Mouse (Mus musculus) embryonic facial prominence, embryonic 15.5 days (tissue): ENCODE data around the gene Gbp4. TPM values are rescaled to one million over a fixed set of nuclear protein-coding genes. Genes with fewer than 3 reads are reported as not detected.
"Not testable (repeated sequence)": the region's sequence is repeated elsewhere in the genome, so short reads cannot be mapped to it uniquely, and the experiment has no call there.

Source experiments
- ATAC-seq: fragments of 200-750 bp; cut with Nextera tagmentation; 2 replicates; pipeline ENCODE4 v1.8.0; 2017; ENCODE audit warnings: low read depth, moderate TSS enrichment; ENCODE audit not compliant: insufficient number of reproducible peaks, low FRiP score, low TSS enrichment
- H3K27ac ChIP-seq: fragments of 300-500 bp; sonication (generic); replicated peaks from 2 replicates; pipeline ENCODE4 v1.5.1; 2015; ENCODE audit warnings: mild to moderate bottlenecking, inconsistent platforms
- H3K27me3 ChIP-seq: fragments of 300-500 bp; sonication (generic); 2 replicates; pipeline ENCODE4 v1.6.1; 2015; ENCODE audit warnings: inconsistent platforms
- H3K36me3 ChIP-seq: fragments of 300-500 bp; sonication (generic); 2 replicates; pipeline ENCODE4 v1.6.1; 2015; ENCODE audit warnings: mild to moderate bottlenecking, inconsistent platforms
- H3K4me1 ChIP-seq: fragments of 300-500 bp; sonication (generic); 2 replicates; pipeline ENCODE4 v1.6.1; 2015; ENCODE audit warnings: inconsistent platforms
- H3K4me2 ChIP-seq: fragments of 300-500 bp; sonication (generic); replicated peaks from 2 replicates; pipeline ENCODE4 v1.6.1; 2015; ENCODE audit warnings: mild to moderate bottlenecking, inconsistent platforms
- H3K4me3 ChIP-seq: fragments of 300-500 bp; sonication (generic); replicated peaks from 2 replicates; pipeline ENCODE4 v1.5.1; 2015; ENCODE audit warnings: mild to moderate bottlenecking, inconsistent platforms
- H3K9ac ChIP-seq: fragments of 300-500 bp; sonication (generic); 2 replicates; pipeline ENCODE4 v1.6.1; 2015; ENCODE audit warnings: inconsistent platforms
- H3K9me3 ChIP-seq: fragments of 300-500 bp; sonication (generic); replicated peaks from 2 replicates; pipeline ENCODE4 v1.6.1; 2016; ENCODE audit warnings: inconsistent platforms
- WGBS: fragments of 180-500 bp; shearing (Covaris S2); methylation state at CpG from one replicate; pipeline ENCODE4 v1.1.7; 2015; 5-methylcytosine and 5-hydroxymethylcytosine counted together
- polyA plus RNA-seq: library from polyadenylated mRNA; unstranded; fragments of >200 nt; fragmentation: Nextera tagmentation; extraction: Ambion mirVana; gene quantifications from 2 replicates; pipeline ENCODE4 v1.2.1, GENCODE M21; 2015

Gbp4 gene
- polyA plus RNA-seq, 1 experiment from 2014 or later, result 0.69 TPM

DNA sequence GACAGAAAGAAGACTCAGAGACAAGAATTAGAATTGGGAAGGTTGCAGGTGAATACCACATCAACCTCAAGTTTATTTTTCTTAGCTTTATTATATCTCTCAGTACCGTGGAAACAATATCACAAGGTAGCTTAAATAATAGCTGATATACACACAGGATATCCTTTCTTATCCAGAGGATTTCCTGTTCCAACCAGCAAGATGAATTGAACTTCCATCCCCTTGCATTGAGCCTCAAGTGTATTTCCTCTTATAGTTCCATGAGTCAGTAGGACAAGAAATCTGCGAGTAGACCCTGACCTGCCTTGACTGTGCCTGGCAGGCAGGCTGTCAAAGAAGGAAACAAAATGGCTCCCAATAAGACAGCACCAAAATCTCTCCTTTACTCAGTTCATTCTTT lies 23.6 kb downstream of the Gbp4 start:
- Histone ChIP-seq H3K36me3 (no peaks in the 10 kb centered on the region), H3K27me3 (no peaks in the 10 kb centered on the region), H3K4me2 (no peak overlapping the region), H3K4me1 (no peaks in the 10 kb centered on the region), H3K27ac (no peak overlapping the region), H3K4me3 (no peak overlapping the region), H3K9ac (no peak overlapping the region), H3K9me3 (no peaks in the 10 kb centered on the region)
- ATAC-seq, result no peak
- 73% methylated on average over 2 of the region's 2 CpGs for WGBS

- Histone ChIP-seq H3K9me3 (no peaks in the 10 kb centered on the region), H3K27me3 (no peaks in the 10 kb centered on the region), H3K27ac (no peak overlapping the region), H3K4me2 (no peak overlapping the region), H3K4me3 (no peak overlapping the region), H3K4me1 (no peaks in the 10 kb centered on the region), H3K36me3 (no peaks in the 10 kb centered on the region), H3K9ac (no peak overlapping the region)
- 86% methylated on average over 2 of the region's 2 CpGs for WGBS
- no peak for ATAC-seq
These were observed 24.7 kb downstream of the Gbp4 start for GRCm38 (mm10) chr5:105114696-105115095.

- WGBS, result 94% methylated on average over 5 of the region's 5 CpGs
- no peak for ATAC-seq
These were observed 25.7 kb downstream of the Gbp4 start for GRCm38 (mm10) chr5:105113656-105114055.

GRCm38 (mm10) chr5:105110271-105110852 lies 29.0 kb downstream of the Gbp4 start:
- not testable (repeated sequence) for ATAC-seq, H3K27me3 ChIP-seq, H3K4me1 ChIP-seq, H3K36me3 ChIP-seq, H3K4me3 ChIP-seq, H3K27ac ChIP-seq, H3K4me2 ChIP-seq, H3K9me3 ChIP-seq, H3K9ac ChIP-seq
- 11% methylated on average over 4 of the region's 4 CpGs for WGBS

More at GRCm38 (mm10) chr5:105113656-105114055, 25.7 kb downstream of the Gbp4 start:
- Histone ChIP-seq H3K27me3 (no peaks in the 10 kb centered on the region), H3K9ac (no peak overlapping the region), H3K4me3 (no peak overlapping the region), H3K4me1 (no peaks in the 10 kb centered on the region), H3K36me3 (no peaks in the 10 kb centered on the region), H3K27ac (no peak overlapping the region), H3K4me2 (no peak overlapping the region), H3K9me3 (no peaks in the 10 kb centered on the region)

- H3K4me3 ChIP-seq, H3K4me1 ChIP-seq, H3K27ac ChIP-seq, ATAC-seq, H3K27me3 ChIP-seq, H3K9ac ChIP-seq, H3K9me3 ChIP-seq, H3K36me3 ChIP-seq, H3K4me2 ChIP-seq: not testable (repeated sequence)
- 44% methylated on average over 1 of the region's 1 CpGs for WGBS
These were observed 29.6 kb downstream of the Gbp4 start for GRCm38 (mm10) chr5:105109775-105110174.

DNA sequence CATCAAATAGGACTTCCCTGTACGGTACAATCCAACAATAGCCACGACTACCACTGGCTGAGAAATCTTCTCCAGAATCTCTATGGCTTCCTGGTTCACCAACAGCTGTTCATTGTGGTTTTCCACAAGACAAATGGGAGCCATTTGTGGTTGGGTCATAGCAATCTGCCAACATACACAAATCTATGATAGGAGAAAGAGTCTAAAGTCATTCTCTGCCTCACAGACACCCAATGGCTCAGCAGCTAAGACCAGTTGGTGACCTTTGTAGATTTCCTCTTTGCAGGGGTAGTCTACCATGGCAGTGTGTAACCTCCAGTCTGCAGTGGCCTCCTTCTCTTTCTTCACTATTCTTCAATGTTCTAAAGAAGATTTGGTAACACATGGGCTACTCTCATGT lies 33.7 kb downstream of the Gbp4 start:
- not testable (repeated sequence) for H3K36me3 ChIP-seq, H3K9ac ChIP-seq, H3K4me1 ChIP-seq, H3K4me2 ChIP-seq, H3K27me3 ChIP-seq, H3K9me3 ChIP-seq, ATAC-seq, H3K4me3 ChIP-seq, H3K27ac ChIP-seq
- 69% methylated on average over 2 of the region's 2 CpGs for WGBS

GRCm38 (mm10) chr5:105081900-105082299 lies 57.5 kb downstream of the Gbp4 start:
- no peak overlapping the region for H3K27ac ChIP-seq
- no peak overlapping the region for H3K4me3 ChIP-seq
- H3K36me3 ChIP-seq, result no peaks in the 10 kb centered on the region
- H3K27me3 ChIP-seq, result no peaks in the 10 kb centered on the region
- no peak overlapping the region for H3K9ac ChIP-seq
- no peaks in the 10 kb centered on the region for H3K9me3 ChIP-seq
- no peak overlapping the region for H3K4me2 ChIP-seq
- ATAC-seq, result no peak
- H3K4me1 ChIP-seq, result no peaks in the 10 kb centered on the region

GRCm38 (mm10) chr5:105068356-105068755 lies 71.0 kb downstream of the Gbp4 start:
- H3K27ac ChIP-seq, H3K4me3 ChIP-seq, H3K4me1 ChIP-seq, H3K4me2 ChIP-seq, ATAC-seq, H3K9me3 ChIP-seq, H3K36me3 ChIP-seq, H3K9ac ChIP-seq, H3K27me3 ChIP-seq: not testable (repeated sequence)

Other genes starting within 250 kb of the Gbp4 start
- gene Abcg3, start 156.9 kb downstream of the Gbp4 start, polyA plus RNA-seq, result 1.2 TPM in 2 replicates
- gene Gbp9, start within 50 bp of the Gbp4 start, polyA plus RNA-seq, result 2.3 and 2.8 TPM in 2 replicates
- 0.55 and 1.0 TPM in 2 replicates for gene Gbp8, start within 50 bp of the Gbp4 start, polyA plus RNA-seq
- 0.43 TPM in 1 of 2 replicates, not detected in the other for gene Gbp10, start 99.9 kb upstream of the Gbp4 start, polyA plus RNA-seq
- 0.08 and 0.09 TPM in 2 replicates for gene Gm43302, start 154.1 kb upstream of the Gbp4 start, polyA plus RNA-seq
- 1.1 and 1.6 TPM in 2 replicates for gene Gbp6, start 154.1 kb upstream of the Gbp4 start, polyA plus RNA-seq